ENCODE assay signal across 24 mouse cellular contexts in the genomic region with DNA sequence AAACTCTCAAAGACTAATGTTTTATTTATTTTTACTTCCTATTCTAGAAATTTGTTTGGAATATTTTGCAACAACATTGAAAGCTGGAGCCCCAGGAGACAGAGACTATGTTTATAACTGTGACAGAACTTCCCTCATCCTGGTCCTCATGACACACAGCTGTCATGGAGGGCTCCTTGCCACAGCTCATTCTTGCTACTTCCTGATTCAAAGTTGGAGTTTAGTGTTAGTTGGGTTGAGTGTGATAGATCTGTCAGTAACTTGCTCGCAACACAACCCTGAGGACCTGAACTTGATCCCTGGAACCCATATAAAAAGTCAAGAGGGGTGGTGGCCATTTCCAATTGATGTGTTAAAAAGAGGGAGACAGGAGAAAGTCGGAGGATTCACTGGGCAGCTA.
"Had no signal": no experiment of that assay in that cellular context is flagged by ENCODE, and none has a peak within 500 bp of the region (broad histone marks: within the 10 kb centered on the region; RNA-seq: fewer than 3 reads in every experiment).

No protein-coding gene starts in this region.

- H3K9me3 ChIP-seq: heart, embryonic 10.5 days; heart, embryonic 12.5 days; hindbrain, embryonic 10.5 days; hindbrain, embryonic 12.5 days; kidney, embryonic 15.5 days; limb, embryonic 10.5 days; limb, embryonic 12.5 days had no signal

- H3K4me2 ChIP-seq: heart, embryonic 12.5 days; hindbrain, embryonic 12.5 days; hindbrain, embryonic 14.5 days; kidney, embryonic 15.5 days; limb, embryonic 12.5 days had no signal

- H3K9ac ChIP-seq: heart, embryonic 12.5 days; hindbrain, embryonic 12.5 days; hindbrain, embryonic 14.5 days; kidney, embryonic 15.5 days; limb, embryonic 12.5 days had no signal

- DNase-seq: gastrocnemius, adult 2 months; gastrocnemius, postnatal 10 days; gastrocnemius, postnatal 25 days; heart, adult 18-20 months; heart, postnatal 4 days; kidney, adult 11 months; kidney, adult 2 months; kidney, adult 9 months; kidney, postnatal 14 days; kidney, postnatal 36 days had no signal

- H3K27ac ChIP-seq: gastrocnemius, adult 2 months; heart, embryonic 10.5 days; hindbrain, embryonic 10.5 days; hindbrain, embryonic 12.5 days; hindbrain, embryonic 14.5 days; hindbrain, postnatal 0 days; kidney, embryonic 15.5 days; kidney, postnatal 0 days; layer of hippocampus, adult 2 months; left cerebral cortex, adult 2 months; limb, embryonic 10.5 days; limb, embryonic 12.5 days had no signal

- H3K4me1 ChIP-seq: heart, embryonic 10.5 days; heart, embryonic 12.5 days; hindbrain, embryonic 10.5 days; hindbrain, embryonic 12.5 days; kidney, embryonic 15.5 days; limb, embryonic 10.5 days; limb, embryonic 12.5 days had no signal

- H3K36me3 ChIP-seq: heart, embryonic 10.5 days; heart, embryonic 12.5 days; hindbrain, embryonic 10.5 days; hindbrain, embryonic 12.5 days; kidney, embryonic 15.5 days; limb, embryonic 10.5 days; limb, embryonic 12.5 days had no signal

- ATAC-seq: forebrain, embryonic 16.5 days; hindbrain, postnatal 0 days; intestine, embryonic 16.5 days had no signal

- H3K4me3 ChIP-seq: gastrocnemius, adult 2 months; heart, embryonic 10.5 days; heart, embryonic 12.5 days; hindbrain, embryonic 10.5 days; hindbrain, embryonic 12.5 days; kidney, embryonic 15.5 days; layer of hippocampus, adult 2 months; left cerebral cortex, adult 2 months; limb, embryonic 10.5 days; limb, embryonic 12.5 days had no signal

- H3K27me3 ChIP-seq: heart, embryonic 12.5 days; hindbrain, embryonic 12.5 days; kidney, embryonic 15.5 days; limb, embryonic 12.5 days had no signal
